Mouse (Mus musculus): ENCODE data around the gene Ckap2l. TPM values are rescaled to one million over a fixed set of nuclear protein-coding genes. Genes with fewer than 3 reads are reported as not detected.

Gene Ckap2l
- total and polyA plus RNA-seq, 2 experiments from 2014 or later = 9.1 to 9.8 TPM

DNA sequence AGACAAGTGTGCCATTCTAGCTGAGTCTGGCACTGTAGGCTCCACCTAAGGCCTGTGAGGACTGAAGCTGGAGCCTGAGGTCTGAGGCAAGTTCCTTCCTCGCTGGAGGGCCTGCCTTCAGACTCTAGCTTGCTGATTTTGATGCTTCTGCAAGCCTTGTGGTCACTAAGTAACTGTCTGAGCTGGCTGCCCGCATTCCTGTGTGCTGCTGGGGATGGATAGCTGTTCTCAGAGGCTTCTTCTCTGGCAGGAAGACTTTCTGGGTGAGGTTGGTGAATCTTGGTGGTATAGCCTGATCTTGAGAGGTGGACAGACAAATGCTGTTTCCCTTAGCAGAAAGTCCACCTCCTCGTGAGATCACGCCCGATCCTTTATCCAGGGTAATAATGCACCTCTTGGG is 29.3 kb downstream of the Ckap2l start:
- Histone ChIP-seq H3K27me3 (ENCODE audit: insufficient read depth, low read length) (no peaks in the 10 kb centered on the region), H3K9me3 (ENCODE audit: low read length) (no peaks in the 10 kb centered on the region), H3K36me3 (ENCODE audit: insufficient read depth) (no peaks in the 10 kb centered on the region), H3K4me2 (ENCODE audit: low read depth) (no peak overlapping the region), H3K4me3 (ENCODE audit: low read depth, low read length) (no peak overlapping the region), H3K27ac (ENCODE audit: low read depth, low read length) (no peak overlapping the region), H3K4me1 (ENCODE audit: insufficient read depth) (no peaks in the 10 kb centered on the region), H3K9ac (no peak overlapping the region)
- 95% methylated on average over 5 of the region's 5 CpGs for WGBS
- DNase-seq = no peak
- TF ChIP-seq CTCF (IDR thresholded peaks at IDR 0.05; ENCODE audit: low read depth) = no peak
- no peak for ATAC-seq

DNA sequence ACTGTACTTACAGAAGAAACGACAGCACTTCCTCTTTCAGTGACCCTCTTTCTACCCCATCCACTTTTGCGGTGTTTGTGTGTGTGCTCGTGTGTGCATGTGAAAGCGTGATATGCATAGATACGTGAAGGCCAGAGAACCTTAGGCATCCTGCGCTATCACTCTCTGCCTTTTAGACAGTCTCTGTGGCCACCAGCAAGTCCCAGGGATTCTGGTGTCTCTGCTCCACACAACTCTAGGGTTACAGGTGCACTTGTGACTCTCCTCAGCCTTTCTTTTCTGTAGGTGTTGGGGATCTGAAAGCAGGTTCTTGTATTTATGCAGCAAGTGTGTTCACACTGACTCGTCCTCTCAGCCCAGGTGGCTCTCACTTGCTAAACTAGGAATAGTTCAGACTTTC is 31.7 kb downstream of the Ckap2l start:
- TF ChIP-seq CTCF (IDR thresholded peaks at IDR 0.05; ENCODE audit: low read depth) = no peak
- H3K27ac ChIP-seq (ENCODE audit: low read depth, low read length) = no peak overlapping the region
- H3K27me3 ChIP-seq (ENCODE audit: insufficient read depth, low read length) = no peaks in the 10 kb centered on the region
- H3K4me2 ChIP-seq (ENCODE audit: low read depth) = no peak overlapping the region
- DNase-seq = no peak
- H3K36me3 ChIP-seq (ENCODE audit: insufficient read depth) = no peaks in the 10 kb centered on the region
- H3K9ac ChIP-seq = no peak overlapping the region
- no peak overlapping the region for H3K4me3 ChIP-seq (ENCODE audit: low read depth, low read length)
- no peak for ATAC-seq
- 95% methylated on average over 7 of the region's 7 CpGs for WGBS
- no peaks in the 10 kb centered on the region for H3K4me1 ChIP-seq (ENCODE audit: insufficient read depth)
- H3K9me3 ChIP-seq (ENCODE audit: low read length) = no peaks in the 10 kb centered on the region

GRCm38 (mm10) chr2:129263073-129263472 is 33.9 kb downstream of the Ckap2l start:
- Histone ChIP-seq H3K9ac (no peak overlapping the region), H3K4me1 (ENCODE audit: insufficient read depth) (peaks cover 4% of the 10 kb centered on the region; the same call in 1 of the 2 replicates), H3K4me2 (ENCODE audit: low read depth) (no peak overlapping the region), H3K9me3 (ENCODE audit: low read length) (no peaks in the 10 kb centered on the region), H3K27ac (ENCODE audit: low read depth, low read length) (no peak overlapping the region), H3K36me3 (ENCODE audit: insufficient read depth) (no peaks in the 10 kb centered on the region), H3K4me3 (ENCODE audit: low read depth, low read length) (no peak overlapping the region), H3K27me3 (ENCODE audit: insufficient read depth, low read length) (no peaks in the 10 kb centered on the region)
- no peak for ATAC-seq
- no peak for DNase-seq
- 75% methylated on average over 5 of the region's 5 CpGs for WGBS
- no peak for TF ChIP-seq CTCF (IDR thresholded peaks at IDR 0.05; ENCODE audit: low read depth)

- Histone ChIP-seq H3K4me1 (ENCODE audit: insufficient read depth) (peaks cover 4% of the 10 kb centered on the region; the same call in 1 of the 2 replicates), H3K36me3 (ENCODE audit: insufficient read depth) (no peaks in the 10 kb centered on the region), H3K27ac (ENCODE audit: low read depth, low read length) (no peak overlapping the region), H3K4me3 (ENCODE audit: low read depth, low read length) (no peak overlapping the region), H3K9me3 (ENCODE audit: low read length) (no peaks in the 10 kb centered on the region), H3K27me3 (ENCODE audit: insufficient read depth, low read length) (no peaks in the 10 kb centered on the region), H3K9ac (no peak overlapping the region), H3K4me2 (ENCODE audit: low read depth) (no peak overlapping the region)
- TF ChIP-seq CTCF (IDR thresholded peaks at IDR 0.05; ENCODE audit: low read depth) = no peak
- WGBS = 62% methylated on average over 6 of the region's 6 CpGs
- ATAC-seq (no peak), DNase-seq (no peak)
These were observed 35.7 kb downstream of the Ckap2l start for GRCm38 (mm10) chr2:129261151-129261794.

- 75% methylated on average over 3 of the region's 3 CpGs for WGBS
- H3K4me3 ChIP-seq (ENCODE audit: low read depth, low read length) = no peak overlapping the region
- H3K4me1 ChIP-seq (ENCODE audit: insufficient read depth) = peaks cover 4% of the 10 kb centered on the region; the same call in 1 of the 2 replicates
- no peaks in the 10 kb centered on the region for H3K36me3 ChIP-seq (ENCODE audit: insufficient read depth)
- DNase-seq (no peak), ATAC-seq (no peak)
- no peak for TF ChIP-seq CTCF (IDR thresholded peaks at IDR 0.05; ENCODE audit: low read depth)
- H3K4me2 ChIP-seq (ENCODE audit: low read depth) = no peak overlapping the region
- no peak overlapping the region for H3K9ac ChIP-seq
- H3K9me3 ChIP-seq (ENCODE audit: low read length) = no peaks in the 10 kb centered on the region
- H3K27ac ChIP-seq (ENCODE audit: low read depth, low read length) = no peak overlapping the region
- no peaks in the 10 kb centered on the region for H3K27me3 ChIP-seq (ENCODE audit: insufficient read depth, low read length)
These were observed 36.4 kb downstream of the Ckap2l start for GRCm38 (mm10) chr2:129260646-129261045.

- peak overlapping the region; percentile 31; the same call in 1 of the 2 replicates for H3K9ac ChIP-seq
- WGBS = 29% methylated on average over 7 of the region's 7 CpGs
- ATAC-seq = peak; percentile 90
These were observed 38.4 kb downstream of the Ckap2l start for GRCm38 (mm10) chr2:129258475-129259211.

DNA sequence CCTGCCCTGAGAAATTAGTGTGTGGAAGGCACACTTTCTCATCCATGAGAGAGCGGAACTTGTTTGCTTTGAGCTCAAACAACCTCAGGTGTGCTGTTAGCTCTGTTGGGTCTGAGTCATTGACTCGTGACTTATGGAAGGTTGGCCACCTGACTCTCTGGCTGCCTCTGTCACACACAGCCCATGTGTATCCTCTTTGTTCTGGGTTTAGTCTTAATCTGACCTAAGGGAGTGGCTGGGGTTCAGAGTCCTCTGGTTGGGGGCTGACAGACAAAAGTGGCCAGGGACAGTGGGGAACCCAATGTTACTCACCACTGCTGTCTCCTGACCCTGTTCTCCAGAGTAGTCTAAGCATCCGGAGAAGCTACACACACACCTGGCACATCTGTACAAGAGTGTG is 39.0 kb downstream of the Ckap2l start:
- H3K4me3 ChIP-seq (ENCODE audit: low read depth, low read length) = no peak overlapping the region
- peaks cover 4% of the 10 kb centered on the region; the same call in 1 of the 2 replicates for H3K4me1 ChIP-seq (ENCODE audit: insufficient read depth)
- no peak for TF ChIP-seq CTCF (IDR thresholded peaks at IDR 0.05; ENCODE audit: low read depth)
- H3K9ac ChIP-seq = no peak overlapping the region
- 94% methylated on average over 3 of the region's 3 CpGs for WGBS
- H3K27me3 ChIP-seq (ENCODE audit: insufficient read depth, low read length) = no peaks in the 10 kb centered on the region
- DNase-seq (no peak), ATAC-seq (no peak)
- no peaks in the 10 kb centered on the region for H3K36me3 ChIP-seq (ENCODE audit: insufficient read depth)
- no peaks in the 10 kb centered on the region for H3K9me3 ChIP-seq (ENCODE audit: low read length)
- H3K4me2 ChIP-seq (ENCODE audit: low read depth) = no peak overlapping the region
- no peak overlapping the region for H3K27ac ChIP-seq (ENCODE audit: low read depth, low read length)

More at GRCm38 (mm10) chr2:129258475-129259211, 38.4 kb downstream of the Ckap2l start:
- Histone ChIP-seq H3K4me3 (ENCODE audit: low read depth, low read length) (no peak overlapping the region), H3K9me3 (ENCODE audit: low read length) (no peaks in the 10 kb centered on the region), H3K4me2 (ENCODE audit: low read depth) (peak overlapping the region; percentile 26; the same call in 1 of the 2 replicates), H3K27ac (ENCODE audit: low read depth, low read length) (peak overlapping the region; percentile 21; the same call in 1 of the 2 replicates), H3K27me3 (ENCODE audit: insufficient read depth, low read length) (no peaks in the 10 kb centered on the region), H3K36me3 (ENCODE audit: insufficient read depth) (no peaks in the 10 kb centered on the region), H3K4me1 (ENCODE audit: insufficient read depth) (peaks cover 4% of the 10 kb centered on the region; the same call in 1 of the 2 replicates)
- DNase-seq = peak; percentile 93
- peak; percentile 96 for TF ChIP-seq CTCF (IDR thresholded peaks at IDR 0.05; ENCODE audit: low read depth)
